Comparison of ENCODE assay signal across 12 mouse cellular contexts in the genomic region with DNA sequence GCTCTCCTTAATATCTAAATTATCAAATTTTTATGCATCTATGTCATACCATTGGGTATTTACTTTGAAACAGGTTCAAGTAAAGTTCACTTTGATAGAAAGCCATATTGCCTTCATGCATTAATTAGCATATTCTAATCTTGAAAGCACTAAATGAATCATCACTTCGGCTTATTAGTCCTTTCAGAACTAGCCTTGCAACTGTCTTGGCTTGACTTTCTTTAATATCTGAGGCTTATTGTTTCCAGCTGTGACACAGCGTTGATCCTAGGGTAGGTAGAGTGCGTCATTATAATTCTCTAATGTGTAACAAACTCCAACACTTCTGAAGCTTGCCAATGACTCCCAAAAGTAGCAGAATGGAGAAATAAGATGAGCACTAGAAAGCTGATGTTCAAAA.
"Had no signal": no experiment of that assay in that cellular context is flagged by ENCODE, and none has a peak within 500 bp of the region (broad histone marks: within the 10 kb centered on the region; RNA-seq: fewer than 3 reads in every experiment).

No protein-coding gene starts in this region.

- H3K4me1 ChIP-seq: limb, embryonic 12.5 days; liver, embryonic 12.5 days; midbrain, embryonic 12.5 days; neural tube, embryonic 13.5 days; stomach, embryonic 15.5 days had no signal

- H3K4me3 ChIP-seq: limb, embryonic 12.5 days; liver, embryonic 12.5 days; midbrain, embryonic 12.5 days; neural tube, embryonic 13.5 days; stomach, embryonic 15.5 days had no signal

- H3K9me3 ChIP-seq: limb, embryonic 12.5 days; liver, embryonic 12.5 days; midbrain, embryonic 12.5 days; neural tube, embryonic 13.5 days; stomach, embryonic 15.5 days had no signal

- H3K4me2 ChIP-seq: limb, embryonic 12.5 days; liver, embryonic 12.5 days; midbrain, embryonic 12.5 days; neural tube, embryonic 13.5 days; stomach, embryonic 15.5 days had no signal

- H3K27ac ChIP-seq: limb, embryonic 12.5 days; liver, embryonic 12.5 days; midbrain, embryonic 12.5 days; neural tube, embryonic 13.5 days; stomach, embryonic 15.5 days had no signal

- ATAC-seq: liver, embryonic 12.5 days; midbrain, embryonic 16.5 days had no signal

- H3K27me3 ChIP-seq: limb, embryonic 12.5 days; liver, embryonic 12.5 days; midbrain, embryonic 12.5 days; neural tube, embryonic 13.5 days; stomach, embryonic 15.5 days had no signal

- H3K36me3 ChIP-seq: limb, embryonic 12.5 days; liver, embryonic 12.5 days; midbrain, embryonic 12.5 days; neural tube, embryonic 13.5 days; stomach, embryonic 15.5 days had no signal

- DNase-seq: kidney, adult 11 months; kidney, postnatal 14 days; layer of hippocampus, postnatal 36 days; right cerebral cortex, postnatal 14 days; thymus, adult 2 months; thymus, postnatal 36 days had no signal

- H3K9ac ChIP-seq: limb, embryonic 12.5 days; liver, embryonic 12.5 days; midbrain, embryonic 12.5 days; neural tube, embryonic 13.5 days; stomach, embryonic 15.5 days had no signal
